Mouse (Mus musculus) splenic B cell, adult 2 months (primary cell): ENCODE results near the gene Ccnb2.

Experiments used
- DNase-seq: peaks from one replicate; pipeline ENCODE4 v3.0.0-alpha.2; 2011; ENCODE audit warnings: low read depth, low spot score
- H3K27me3 ChIP-seq: 2 replicates; pipeline ENCODE4 v1.6.1; 2012; ENCODE audit warnings: mild to moderate bottlenecking, low read length, moderate library complexity, mixed read lengths; ENCODE audit not compliant: control insufficient read depth, poor library complexity, insufficient read depth, severe bottlenecking
- H3K36me3 ChIP-seq: 2 replicates; pipeline ENCODE4 v1.6.1; 2012; ENCODE audit warnings: mild to moderate bottlenecking, low read length, moderate library complexity, mixed read lengths; ENCODE audit not compliant: control insufficient read depth, poor library complexity, insufficient read depth, severe bottlenecking

The Ccnb2 gene

DNA sequence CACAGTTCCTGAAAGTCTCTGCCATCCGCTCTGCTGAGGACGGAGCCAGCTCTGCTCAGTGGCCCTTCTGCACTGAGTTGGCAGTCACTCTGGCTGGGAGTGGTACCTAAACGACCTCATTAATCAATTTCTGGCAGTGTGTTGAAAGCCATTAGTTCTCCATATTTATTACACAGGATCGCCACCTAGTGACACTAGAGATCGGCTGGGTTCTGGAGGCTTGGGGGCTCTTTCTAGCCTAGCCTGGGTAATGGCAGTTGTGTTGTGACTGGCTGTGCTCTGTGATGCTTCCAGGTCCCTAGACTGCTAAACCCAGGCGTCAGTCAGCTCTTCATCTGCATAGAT, 28.8 kb downstream of the Ccnb2 start:
- peak; percentile 33 for DNase-seq
- no peaks in the 10 kb centered on the region for H3K27me3 ChIP-seq
- peaks cover 17% of the 10 kb centered on the region for H3K36me3 ChIP-seq

DNA sequence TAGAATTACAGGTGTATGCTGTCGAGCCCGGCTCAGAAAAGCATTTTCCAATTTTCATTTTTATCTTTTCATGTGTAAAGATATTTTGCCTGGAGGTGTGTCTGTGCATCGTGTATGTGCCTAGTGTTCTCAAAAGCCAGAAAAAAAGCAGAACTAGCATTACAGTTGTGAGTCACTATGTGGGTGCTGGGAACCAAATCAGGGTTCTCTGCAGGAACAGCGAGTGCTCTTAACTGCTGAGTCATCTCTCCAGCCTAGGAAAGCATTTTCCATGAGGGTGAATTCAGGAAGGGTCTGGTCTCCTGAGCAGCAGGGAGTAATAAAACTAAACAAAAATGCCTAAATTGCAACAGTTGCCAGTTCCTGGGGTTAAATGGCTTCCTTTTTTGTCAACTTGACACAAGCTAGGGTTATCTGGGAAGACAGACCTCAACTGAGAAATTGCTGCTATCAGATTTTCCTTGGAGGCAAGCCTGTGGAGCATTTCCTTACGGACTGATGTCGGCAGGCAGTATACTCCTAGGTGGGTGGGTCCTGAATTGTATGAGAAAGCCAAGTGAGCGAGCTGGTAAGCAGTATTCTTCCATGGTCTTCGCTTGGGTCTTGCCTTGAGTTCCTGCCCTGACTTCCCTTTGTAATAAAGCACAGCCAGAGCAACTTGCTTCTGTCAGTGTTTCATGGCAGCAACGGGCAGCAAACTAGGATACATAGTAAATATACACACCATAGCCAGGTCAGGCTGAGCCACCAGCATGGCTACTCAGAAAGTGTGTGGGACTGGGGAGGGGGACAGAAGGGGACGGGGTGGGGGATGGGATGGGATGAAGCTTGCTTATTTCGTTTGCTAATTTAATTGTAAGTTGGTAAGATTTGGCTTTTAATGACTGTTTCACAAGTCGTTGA, 29.4 kb downstream of the Ccnb2 start:
- no peak for DNase-seq
- Histone ChIP-seq H3K36me3 (peaks cover 14% of the 10 kb centered on the region), H3K27me3 (no peaks in the 10 kb centered on the region)

- DNase-seq, result no peak
- Histone ChIP-seq H3K27me3 (no peaks in the 10 kb centered on the region), H3K36me3 (peaks cover 11% of the 10 kb centered on the region)
These were observed 30.3 kb downstream of the Ccnb2 start for GRCm38 (mm10) chr9:70391042-70391441.

DNA sequence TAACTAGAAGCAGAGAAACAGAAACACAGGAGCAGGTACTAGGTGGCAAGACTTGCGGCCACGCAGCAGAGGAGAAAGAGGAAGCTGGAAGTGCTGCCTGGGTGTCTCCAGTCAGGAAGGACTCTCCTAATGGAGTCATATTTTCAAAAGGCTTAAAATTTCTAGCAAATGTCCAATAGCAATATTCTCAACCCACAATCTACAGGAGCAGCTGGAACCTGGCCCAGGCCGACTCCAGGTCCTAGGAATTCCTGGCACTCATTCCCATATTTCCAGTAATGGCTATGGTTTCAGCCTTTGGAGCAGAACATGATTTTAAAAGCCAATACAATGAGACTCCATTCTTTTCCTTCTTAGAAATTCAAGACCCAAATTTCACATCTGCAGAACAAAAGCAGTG, 31.8 kb downstream of the Ccnb2 start:
- H3K36me3 ChIP-seq, result peaks cover 7% of the 10 kb centered on the region
- no peak for DNase-seq
- no peaks in the 10 kb centered on the region for H3K27me3 ChIP-seq

- no peak for DNase-seq
- H3K36me3 ChIP-seq, result peaks cover 11% of the 10 kb centered on the region
- H3K27me3 ChIP-seq, result no peaks in the 10 kb centered on the region
These were observed 33.8 kb downstream of the Ccnb2 start for GRCm38 (mm10) chr9:70387410-70388119.

DNA sequence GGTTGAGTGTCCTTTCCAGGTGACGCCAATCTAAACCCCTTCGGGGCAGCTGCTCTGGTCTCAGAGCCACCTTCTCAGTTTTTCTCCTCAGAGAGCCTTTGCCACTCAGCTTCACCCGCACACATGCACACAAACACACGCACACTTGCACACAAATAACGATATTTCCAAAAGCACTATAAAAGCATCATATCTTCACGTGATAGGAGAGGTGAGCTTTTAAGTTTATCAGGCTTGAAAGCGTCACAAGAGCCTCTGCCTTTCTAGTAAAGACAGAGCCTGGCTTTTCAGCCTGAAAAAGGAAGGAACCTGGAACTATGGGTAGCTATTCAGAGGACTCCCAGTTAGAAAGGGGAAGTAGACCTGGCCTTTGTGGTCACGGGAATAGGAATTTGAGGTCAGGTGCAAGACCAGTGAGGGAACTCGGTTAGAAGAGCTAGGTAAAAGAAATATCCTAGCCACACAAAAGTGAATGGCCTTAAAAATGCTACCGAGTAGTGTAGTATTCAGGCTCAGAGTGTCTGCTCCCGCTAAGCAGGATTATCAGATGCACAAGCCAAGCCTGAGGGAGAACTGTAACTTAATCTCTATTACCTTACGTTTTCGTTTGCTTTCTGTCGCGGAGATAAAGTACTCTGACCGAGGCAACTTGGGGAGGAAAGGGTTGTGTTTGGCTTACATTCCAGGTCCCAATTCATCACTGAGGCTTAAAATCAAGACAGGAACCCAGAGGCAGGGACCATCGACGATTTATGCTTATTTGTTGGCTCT, 36.2 kb downstream of the Ccnb2 start:
- peak; percentile 25 for DNase-seq
- H3K36me3 ChIP-seq, result peaks cover 10% of the 10 kb centered on the region
- H3K27me3 ChIP-seq, result no peaks in the 10 kb centered on the region

DNA sequence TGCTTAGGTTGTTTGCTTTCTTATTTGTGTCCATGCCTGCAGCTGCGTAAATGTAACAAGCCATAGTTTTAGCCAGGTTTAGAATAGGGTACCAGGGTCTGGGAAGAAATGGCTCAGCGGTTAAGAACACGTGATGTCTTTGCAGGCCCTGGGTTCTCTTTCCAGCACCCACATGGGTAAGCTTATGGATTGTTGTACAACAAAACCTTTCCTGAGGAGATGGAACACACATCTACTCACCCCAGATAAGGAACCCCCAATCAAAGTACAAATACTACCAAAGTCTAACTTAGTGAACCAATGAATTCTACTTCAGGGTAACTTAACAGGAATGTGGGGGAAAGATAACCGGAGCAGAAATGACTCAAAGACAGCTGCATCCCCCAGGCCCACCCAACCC, 36.9 kb downstream of the Ccnb2 start:
- DNase-seq, result no peak
- H3K27me3 ChIP-seq, result no peaks in the 10 kb centered on the region
- H3K36me3 ChIP-seq, result peaks cover 12% of the 10 kb centered on the region

GRCm38 (mm10) chr9:70383750-70384149, 37.6 kb downstream of the Ccnb2 start:
- Histone ChIP-seq H3K36me3 (peaks cover 13% of the 10 kb centered on the region), H3K27me3 (no peaks in the 10 kb centered on the region)
- DNase-seq, result no peak

DNA sequence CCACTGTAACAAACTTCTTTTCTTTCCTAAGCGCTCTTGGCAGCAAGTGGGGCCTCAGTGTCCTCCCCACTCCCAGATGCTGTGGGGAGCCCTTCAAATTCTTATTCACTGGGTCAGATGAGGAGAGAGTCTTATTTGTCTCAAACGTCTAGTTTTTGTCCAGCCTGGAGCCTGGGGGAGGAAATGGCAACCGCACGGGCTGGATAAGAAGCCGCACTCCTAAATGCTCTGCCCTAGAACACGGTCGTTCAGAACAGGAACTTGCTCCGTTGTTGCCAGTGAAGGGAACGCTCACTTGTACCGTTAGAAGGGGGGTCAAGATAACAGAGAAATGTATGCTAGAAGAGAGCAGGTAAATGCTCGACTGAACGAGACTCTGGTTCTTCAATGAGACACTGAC, 39.3 kb downstream of the Ccnb2 start:
- H3K27me3 ChIP-seq, result no peaks in the 10 kb centered on the region
- DNase-seq, result no peak
- peaks cover 13% of the 10 kb centered on the region for H3K36me3 ChIP-seq

- Histone ChIP-seq H3K27me3 (no peaks in the 10 kb centered on the region), H3K36me3 (peaks cover 18% of the 10 kb centered on the region)
- DNase-seq, result no peak
These were observed 41.6 kb downstream of the Ccnb2 start for GRCm38 (mm10) chr9:70379502-70380467.

- no peaks in the 10 kb centered on the region for H3K27me3 ChIP-seq
- H3K36me3 ChIP-seq, result peaks cover 25% of the 10 kb centered on the region
- peak; percentile 57 for DNase-seq
These were observed 49.7 kb downstream of the Ccnb2 start for GRCm38 (mm10) chr9:70371638-70372037.

DNA sequence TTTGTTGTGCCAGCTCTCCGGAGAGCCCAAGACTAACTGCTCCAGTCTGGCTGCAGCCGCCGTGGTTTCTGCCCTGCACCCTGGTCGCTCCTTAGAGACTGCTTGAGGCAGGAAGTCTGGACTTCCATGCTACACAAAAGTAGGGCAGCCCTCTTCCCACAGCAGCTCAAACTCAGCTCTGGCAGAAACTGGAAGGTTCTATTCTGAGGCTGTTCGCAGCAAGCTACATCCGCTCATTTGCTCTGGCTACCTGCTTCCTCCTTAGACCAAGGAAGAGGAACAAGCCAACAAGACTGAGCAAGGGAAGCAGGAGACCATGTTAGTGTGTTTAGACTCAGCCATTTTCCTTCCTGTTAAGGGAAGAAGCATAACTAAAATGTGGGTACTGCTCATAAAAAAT, 54.4 kb downstream of the Ccnb2 start:
- H3K27me3 ChIP-seq, result no peaks in the 10 kb centered on the region
- peak; percentile 16 for DNase-seq
- peaks cover 31% of the 10 kb centered on the region for H3K36me3 ChIP-seq

DNA sequence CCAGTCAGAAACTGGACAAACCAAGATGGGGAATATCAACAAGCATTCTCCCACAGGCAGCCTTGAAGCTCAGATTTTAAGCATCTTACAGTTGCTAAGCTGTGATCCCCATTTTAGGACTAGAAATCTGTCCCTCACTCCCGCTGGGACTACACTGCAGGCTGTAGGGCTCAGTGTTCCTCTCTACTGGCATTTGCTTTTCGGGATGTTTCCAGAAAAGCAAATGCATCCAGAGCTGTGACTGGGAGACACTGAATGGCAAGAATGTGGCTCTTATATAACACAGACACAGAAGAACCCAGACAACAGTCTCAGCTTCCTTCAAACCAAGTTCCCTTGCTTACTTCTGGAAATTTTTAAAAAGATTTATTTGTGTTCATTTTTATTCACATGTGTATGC, 55.4 kb downstream of the Ccnb2 start:
- Histone ChIP-seq H3K27me3 (no peaks in the 10 kb centered on the region), H3K36me3 (peaks cover 36% of the 10 kb centered on the region)
- DNase-seq, result no peak

- Histone ChIP-seq H3K27me3 (no peaks in the 10 kb centered on the region), H3K36me3 (peaks cover 34% of the 10 kb centered on the region)
- no peak for DNase-seq
These were observed 56.6 kb downstream of the Ccnb2 start for GRCm38 (mm10) chr9:70364741-70365140.
